Mouse (Mus musculus): Measurements from ENCODE around the gene Gm10031.

The Gm10031 gene

DNA sequence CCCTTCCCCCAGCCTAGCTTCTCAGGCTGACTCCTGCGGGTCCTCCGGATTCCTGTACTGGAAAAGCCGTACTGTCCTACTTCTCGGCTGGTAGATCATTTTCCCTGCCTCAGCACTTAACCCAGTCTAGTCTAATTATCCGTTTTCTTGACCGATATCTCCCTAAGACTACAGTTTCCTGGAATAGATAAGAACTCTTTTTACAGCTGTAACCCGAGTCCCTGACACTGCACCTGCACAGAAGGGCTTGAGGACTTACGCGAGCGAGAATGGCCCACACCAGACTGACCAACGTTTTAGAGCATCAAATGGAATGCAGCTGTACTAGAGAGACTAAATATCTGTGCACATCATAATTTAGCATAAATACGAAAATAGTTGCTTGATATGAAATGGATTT is 20.2 kb downstream of the Gm10031 start:
- no peak for DNase-seq (ENCODE audit: low spot score in 2 of 2)

DNA sequence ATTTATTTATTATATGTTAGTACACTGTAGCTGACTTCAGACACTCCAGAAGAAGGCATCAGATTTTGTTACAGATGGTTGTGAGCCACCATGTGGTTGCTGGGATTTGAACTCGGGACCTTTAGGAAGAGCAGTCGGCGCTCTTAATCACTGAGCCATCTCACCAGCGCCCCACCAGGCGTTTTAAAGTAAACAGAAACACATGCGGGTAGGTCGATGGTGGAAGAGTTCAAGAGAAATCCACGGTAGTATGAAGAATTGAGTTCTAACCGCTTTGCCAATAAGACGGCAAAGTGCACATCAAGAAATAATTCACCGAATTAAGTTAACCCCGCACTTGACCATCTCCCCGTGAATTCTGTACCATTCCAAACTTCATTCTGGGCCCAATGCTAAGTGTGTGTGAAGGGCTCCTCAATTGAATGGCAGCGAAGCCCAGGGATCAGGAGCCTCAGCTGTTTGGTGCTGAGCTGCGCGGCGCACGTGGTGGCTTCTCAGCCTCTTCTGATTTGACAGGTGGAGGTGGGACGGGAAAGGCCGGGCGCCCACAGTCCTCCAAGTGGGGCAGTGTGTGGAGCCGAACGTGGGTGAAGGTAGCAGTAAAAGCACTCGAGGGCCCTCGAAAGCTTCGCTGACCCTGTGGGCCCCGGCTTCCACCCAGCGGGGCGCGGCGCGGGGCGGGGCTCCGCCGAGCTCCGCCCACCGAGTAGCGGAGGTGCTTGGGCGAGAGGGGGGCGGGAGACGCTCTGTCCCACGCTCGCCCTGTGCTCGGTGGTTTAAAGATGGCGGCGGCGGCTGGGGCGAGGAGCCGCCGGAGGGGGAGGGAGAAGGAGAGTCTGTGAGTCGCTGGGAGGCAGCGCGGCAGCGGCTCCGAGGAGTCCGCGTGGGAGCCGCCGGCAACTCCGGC is 34.5 kb downstream of the Gm10031 start, which contains the start of gene Abl2:
Abl2 (plus strand) TSS at position 763 of the 907 bp plus-strand sequence.
- peak; percentile 83 to 87 for DNase-seq (ENCODE audit: low spot score in 2 of 2)

DNA sequence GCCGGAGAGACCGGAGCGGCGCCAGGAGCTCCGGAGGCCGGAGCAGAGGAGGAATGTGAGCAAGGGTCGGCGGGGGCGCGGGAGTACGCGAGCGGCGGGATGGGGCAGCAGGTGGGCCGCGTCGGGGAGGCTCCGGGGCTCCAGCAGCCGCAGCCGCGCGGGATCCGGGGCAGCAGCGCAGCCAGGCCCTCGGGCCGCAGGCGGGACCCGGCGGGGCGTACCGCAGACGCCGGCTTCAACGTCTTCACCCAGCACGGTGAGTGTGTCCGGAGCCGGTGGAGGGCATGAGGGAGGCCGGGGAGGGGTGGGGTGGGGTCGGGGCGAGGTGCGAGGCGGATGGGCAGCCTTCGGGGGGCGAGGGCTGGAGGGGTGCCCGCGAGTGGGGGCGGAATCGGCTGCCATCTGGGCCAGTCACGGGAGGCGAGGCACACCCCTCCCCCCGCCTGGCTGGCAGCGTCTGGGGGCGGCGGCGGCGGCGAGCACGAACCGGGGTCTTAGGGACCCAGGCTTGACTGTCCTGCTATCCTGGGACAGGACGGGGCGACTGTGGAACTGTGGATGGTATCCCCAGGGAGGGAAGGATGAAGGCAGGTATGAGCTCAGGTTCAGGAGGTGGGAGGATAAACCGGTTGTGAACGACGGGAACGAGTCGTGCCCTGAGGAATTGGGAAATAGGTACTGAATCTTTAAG is 35.3 kb downstream of the Gm10031 start:
- peak; percentile 61 to 62 for DNase-seq (ENCODE audit: low spot score in 2 of 2)

DNA sequence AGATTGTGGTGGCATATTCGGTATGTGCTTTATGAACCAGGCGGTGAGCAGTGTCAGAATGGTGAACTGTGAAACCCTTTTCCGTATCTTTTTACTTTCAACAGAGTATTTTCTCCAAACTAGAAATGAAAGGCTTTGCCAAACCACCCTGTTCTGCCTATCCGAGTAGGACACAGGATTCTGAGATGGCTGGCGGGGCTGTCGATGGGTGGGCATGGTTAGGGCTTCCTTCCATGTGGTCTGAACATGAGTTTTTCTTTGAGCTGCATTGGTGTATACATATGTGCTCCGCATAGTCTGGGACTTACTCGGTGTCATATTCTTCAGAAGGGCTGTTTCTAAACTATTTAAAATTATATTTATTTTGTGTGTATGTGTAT is 35.8 kb downstream of the Gm10031 start:
- DNase-seq (ENCODE audit: low spot score in 2 of 2) = no peak

DNA sequence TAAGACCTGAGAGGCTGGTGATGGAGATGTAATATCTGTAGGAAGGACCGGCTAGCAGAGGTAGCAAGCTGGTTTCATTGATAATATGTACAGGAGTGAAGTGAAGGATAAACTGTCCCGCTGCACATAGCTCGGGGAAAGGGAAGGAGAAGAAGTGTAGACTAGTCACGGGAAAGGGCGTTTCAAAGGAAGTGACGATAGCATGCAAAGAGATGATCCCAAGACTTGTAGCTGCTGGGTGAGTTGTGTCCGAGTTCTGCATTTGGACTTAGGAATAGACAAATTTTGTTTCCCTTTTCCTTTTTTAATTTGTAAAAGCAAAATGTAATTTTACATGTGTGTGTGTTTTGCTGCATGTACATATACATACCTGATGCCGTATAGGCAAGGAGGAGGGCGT is 36.7 kb downstream of the Gm10031 start:
- no peak for DNase-seq (ENCODE audit: low spot score in 2 of 2)

DNA sequence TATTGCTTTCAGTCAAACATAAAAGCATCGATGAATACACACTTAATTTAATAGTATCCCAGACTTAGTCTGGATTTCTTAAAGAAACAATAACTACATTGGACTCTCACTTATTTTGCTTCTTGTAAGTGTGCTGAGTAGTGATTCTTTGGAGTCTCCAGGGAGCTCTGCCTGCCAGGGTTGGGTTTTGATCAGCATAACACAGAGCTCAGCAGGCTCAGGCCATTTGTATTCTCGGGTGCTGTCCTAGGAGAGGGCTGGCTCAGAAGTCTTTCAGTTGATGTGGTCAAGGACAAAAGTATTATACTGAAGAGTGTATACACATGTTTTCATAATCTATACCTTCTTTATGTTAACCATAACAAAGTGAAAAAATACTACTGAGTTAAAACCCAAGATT is 41.5 kb downstream of the Gm10031 start:
- no peak for DNase-seq (ENCODE audit: low spot score in 2 of 2)

DNA sequence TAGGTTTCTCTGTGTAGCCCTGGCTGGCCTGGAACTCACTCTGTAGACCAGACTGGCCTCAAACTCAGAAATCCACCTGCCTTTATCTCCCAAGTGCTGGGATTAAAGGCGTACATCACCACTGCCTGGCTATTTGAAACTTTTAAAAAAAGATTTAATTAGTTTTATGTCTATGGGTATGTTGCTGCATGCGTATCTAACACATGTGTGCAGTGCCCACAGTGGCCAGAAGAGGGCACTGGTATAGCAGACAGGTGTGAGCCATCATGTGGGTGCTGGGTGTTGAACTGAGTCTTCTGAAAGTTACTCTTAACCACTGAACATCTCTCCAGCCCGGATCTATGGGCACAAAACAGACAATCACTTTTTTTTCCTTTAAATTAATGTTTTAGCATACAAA is 42.3 kb downstream of the Gm10031 start:
- no peak for DNase-seq (ENCODE audit: low spot score in 2 of 2)

DNA sequence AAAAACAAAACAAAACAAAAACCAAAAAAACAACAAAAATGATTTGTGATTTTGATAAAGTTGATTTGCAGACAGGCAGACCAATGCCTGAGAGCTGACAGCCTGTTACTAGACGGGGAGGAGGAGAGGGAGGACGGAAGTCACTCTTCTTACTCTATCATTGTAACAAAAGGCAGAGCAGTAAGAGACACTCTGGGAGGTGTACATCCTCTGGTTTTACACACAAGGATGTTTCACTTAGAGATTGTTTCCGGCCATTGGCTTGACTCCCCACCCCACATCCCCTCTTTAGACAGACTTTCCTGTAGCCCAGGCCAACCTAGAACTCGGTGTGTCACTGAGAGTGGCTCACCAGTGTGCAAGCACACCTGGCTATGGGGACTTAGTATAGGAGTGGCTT is 45.8 kb downstream of the Gm10031 start:
- no peak for DNase-seq (ENCODE audit: low spot score in 2 of 2)

DNA sequence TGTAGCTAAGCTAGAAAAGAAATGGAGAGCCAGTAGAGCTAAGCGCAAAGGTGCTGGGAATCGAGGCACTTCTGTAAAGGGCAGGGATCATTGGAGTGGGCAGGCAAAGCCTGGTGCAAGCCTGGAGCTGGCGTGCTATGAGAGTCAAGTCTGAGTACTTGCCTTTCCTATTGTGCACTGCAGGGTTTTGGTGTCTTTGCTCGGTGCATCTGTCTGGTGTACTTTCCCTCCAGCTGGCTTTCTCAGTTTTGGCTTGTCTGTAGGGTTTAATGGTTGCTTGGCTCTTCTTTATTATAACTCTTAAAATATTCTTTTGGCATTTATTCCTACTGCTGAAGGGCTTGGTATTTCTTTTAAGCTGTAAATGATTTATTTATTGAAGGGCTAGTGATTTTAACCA is 49.1 kb downstream of the Gm10031 start:
- no peak for DNase-seq (ENCODE audit: low spot score in 2 of 2)

All from frontal cortex, postnatal 10 days (tissue).